Mouse (Mus musculus) intestine, embryonic 14.5 days (tissue): ENCODE results near the gene Ntm. TPM values are rescaled to one million over a fixed set of nuclear protein-coding genes. Genes with fewer than 3 reads are reported as not detected.

Source experiments
- ATAC-seq: fragments of 200-750 bp; cut with Nextera tagmentation; replicated peaks from 2 replicates; pipeline ENCODE4 v1.8.0; 2017; ENCODE audit warnings: low read depth, moderate number of reproducible peaks, moderate TSS enrichment, moderate library complexity; ENCODE audit not compliant: low FRiP score, low TSS enrichment
- DNase-seq: peaks from one replicate; pipeline ENCODE4 v3.0.0-alpha.2; 2018; ENCODE audit warnings: low spot score
- H3K27ac ChIP-seq: fragments of 300-500 bp; sonication (generic); 2 replicates; pipeline ENCODE4 v1.5.1; 2014; ENCODE audit warnings: low read depth, mild to moderate bottlenecking, control low read depth
- H3K27me3 ChIP-seq: fragments of 300-500 bp; sonication (generic); replicated peaks from 2 replicates; pipeline ENCODE4 v1.6.1; 2014; ENCODE audit warnings: low read length, control low read depth; ENCODE audit not compliant: control insufficient read depth, insufficient read depth
- H3K36me3 ChIP-seq: fragments of 300-500 bp; sonication (generic); 2 replicates; pipeline ENCODE4 v1.6.1; 2014; ENCODE audit warnings: low read length, control low read depth; ENCODE audit not compliant: control insufficient read depth, insufficient read depth
- H3K4me1 ChIP-seq: fragments of 300-500 bp; sonication (generic); replicated peaks from 2 replicates; pipeline ENCODE4 v1.6.1; 2014; ENCODE audit warnings: low read length, control low read depth, mixed read lengths; ENCODE audit not compliant: control insufficient read depth, insufficient read depth
- H3K4me2 ChIP-seq: fragments of 300-500 bp; sonication (generic); 2 replicates; pipeline ENCODE4 v1.6.1; 2014; ENCODE audit warnings: low read length
- H3K4me3 ChIP-seq: fragments of 300-500 bp; sonication (generic); 2 replicates; pipeline ENCODE4 v1.5.1; 2014; ENCODE audit warnings: low read depth, low read length, control low read depth, mixed read lengths
- H3K9ac ChIP-seq: fragments of 300-500 bp; sonication (generic); 2 replicates; pipeline ENCODE4 v1.6.1; 2014; ENCODE audit warnings: mild to moderate bottlenecking, low read length
- H3K9me3 ChIP-seq: fragments of 300-500 bp; sonication (generic); 2 replicates; pipeline ENCODE4 v1.6.1; 2016; ENCODE audit warnings: low read length, control low read depth; ENCODE audit not compliant: control insufficient read depth
- WGBS: fragments of 180-500 bp; shearing (Covaris S2); extraction: QIAGEN DNeasy Blood & Tissue Kit; methylation state at CpG from one replicate; pipeline ENCODE4 v1.1.7; 2014; 5-methylcytosine and 5-hydroxymethylcytosine counted together
- polyA plus RNA-seq: library from polyadenylated mRNA; unstranded; fragments of >200 nt; fragmentation: Nextera tagmentation; extraction: Ambion mirVana; gene quantifications from 2 replicates; pipeline ENCODE4 v1.2.1, GENCODE M21; 2014

Gene Ntm
- polyA plus RNA-seq, 1 experiment from 2014 or later = 11.6 TPM

DNA sequence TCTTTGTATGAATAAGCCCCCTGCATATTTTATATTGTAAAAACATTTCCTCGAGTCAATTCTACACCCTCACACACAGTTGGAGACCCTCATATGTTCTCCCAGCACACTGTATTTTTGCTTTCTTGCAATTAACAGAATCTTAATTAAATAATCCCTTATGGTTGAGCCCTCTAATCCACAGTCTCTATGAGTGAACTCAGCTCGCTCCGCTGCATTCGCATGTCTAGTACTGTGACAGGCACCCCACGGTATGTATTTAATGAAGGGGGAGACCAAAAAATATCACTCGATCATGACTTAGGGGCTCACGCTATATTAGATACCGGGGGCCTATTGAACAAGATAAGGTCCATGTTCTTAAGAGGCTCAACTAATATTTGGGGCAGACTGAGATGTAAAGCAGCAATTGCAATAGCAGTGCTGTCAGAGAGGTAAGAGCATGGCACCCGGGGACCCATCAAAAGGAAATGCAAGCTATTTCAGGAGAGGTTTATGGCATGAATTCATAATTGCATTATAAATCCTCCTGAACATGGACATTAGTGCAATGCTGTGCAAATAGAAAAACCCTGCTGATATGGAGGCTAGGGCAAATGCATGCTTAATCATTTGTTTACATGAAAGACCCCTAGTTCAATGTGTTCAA is 64.4 kb downstream of the Ntm start:
- Histone ChIP-seq H3K4me2 (no peak overlapping the region), H3K4me1 (no peaks in the 10 kb centered on the region), H3K4me3 (no peak overlapping the region), H3K9ac (no peak overlapping the region), H3K27ac (no peak overlapping the region), H3K36me3 (no peaks in the 10 kb centered on the region), H3K9me3 (no peaks in the 10 kb centered on the region), H3K27me3 (no peaks in the 10 kb centered on the region)
- ATAC-seq = no peak
- no peak for DNase-seq
- 83% methylated on average over 9 of the region's 9 CpGs for WGBS

DNA sequence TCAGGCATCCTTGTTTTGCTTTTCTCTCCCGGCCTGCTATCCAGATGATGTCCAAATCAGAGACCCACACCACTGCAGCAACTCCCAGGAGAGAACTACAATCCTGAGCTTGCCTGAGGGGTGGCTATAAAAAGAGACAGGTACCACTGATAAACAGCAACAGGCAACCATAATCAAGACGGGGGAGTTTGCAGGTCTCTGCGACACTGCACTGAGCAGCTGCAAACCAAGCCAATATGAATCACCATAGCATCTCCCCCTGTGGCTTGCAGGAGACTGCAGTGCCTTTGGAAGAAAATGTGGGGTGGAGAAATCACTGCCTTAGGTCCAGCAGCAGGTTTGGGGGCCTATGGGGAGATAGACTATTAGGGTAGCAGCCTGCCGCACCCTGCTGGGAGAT is 65.5 kb downstream of the Ntm start:
- 67% methylated on average over 4 of the region's 4 CpGs for WGBS
- no peak overlapping the region for H3K27ac ChIP-seq
- no peak overlapping the region for H3K4me3 ChIP-seq
- ATAC-seq (no peak), DNase-seq (no peak)
- no peaks in the 10 kb centered on the region for H3K36me3 ChIP-seq
- H3K9me3 ChIP-seq = no peaks in the 10 kb centered on the region
- no peaks in the 10 kb centered on the region for H3K27me3 ChIP-seq
- no peak overlapping the region for H3K9ac ChIP-seq
- H3K4me2 ChIP-seq = no peak overlapping the region
- no peaks in the 10 kb centered on the region for H3K4me1 ChIP-seq

- ATAC-seq (no peak), DNase-seq (no peak)
- no peak overlapping the region for H3K9ac ChIP-seq
- 72% methylated on average over 5 of the region's 5 CpGs for WGBS
- no peaks in the 10 kb centered on the region for H3K36me3 ChIP-seq
- H3K4me2 ChIP-seq = no peak overlapping the region
- no peak overlapping the region for H3K27ac ChIP-seq
- no peaks in the 10 kb centered on the region for H3K27me3 ChIP-seq
- H3K9me3 ChIP-seq = no peaks in the 10 kb centered on the region
- no peak overlapping the region for H3K4me3 ChIP-seq
- no peaks in the 10 kb centered on the region for H3K4me1 ChIP-seq
Observed at GRCm38 (mm10) chr9:29892792-29893191, 70.1 kb downstream of the Ntm start.

- WGBS = 86% methylated on average over 3 of the region's 3 CpGs
- no peak for DNase-seq
- Histone ChIP-seq H3K4me1 (no peaks in the 10 kb centered on the region), H3K27me3 (no peaks in the 10 kb centered on the region), H3K4me3 (no peak overlapping the region), H3K36me3 (no peaks in the 10 kb centered on the region), H3K9ac (no peak overlapping the region), H3K9me3 (no peaks in the 10 kb centered on the region), H3K27ac (no peak overlapping the region), H3K4me2 (no peak overlapping the region)
- no peak for ATAC-seq
Observed at GRCm38 (mm10) chr9:29888712-29889111, 74.2 kb downstream of the Ntm start.

DNA sequence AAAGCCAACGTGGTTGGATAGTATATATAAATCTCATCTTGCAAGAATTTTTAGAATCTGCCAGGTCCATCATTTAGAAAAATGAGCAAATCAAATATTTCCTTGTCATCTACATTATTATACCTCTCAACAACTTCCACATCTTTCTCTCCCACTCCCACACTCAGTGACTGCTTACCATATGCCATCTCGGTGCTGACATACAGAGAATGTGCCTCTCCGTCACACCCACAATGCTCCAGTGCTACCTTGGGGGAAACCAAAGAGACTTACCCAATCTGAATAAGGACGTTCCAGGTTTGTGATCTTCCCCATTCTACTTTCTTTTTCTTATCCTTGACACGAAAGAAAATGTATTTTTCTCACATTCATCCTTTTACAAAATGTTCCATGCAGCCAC is 75.0 kb downstream of the Ntm start:
- no peak for ATAC-seq
- WGBS = 84% methylated on average over 5 of the region's 5 CpGs

DNA sequence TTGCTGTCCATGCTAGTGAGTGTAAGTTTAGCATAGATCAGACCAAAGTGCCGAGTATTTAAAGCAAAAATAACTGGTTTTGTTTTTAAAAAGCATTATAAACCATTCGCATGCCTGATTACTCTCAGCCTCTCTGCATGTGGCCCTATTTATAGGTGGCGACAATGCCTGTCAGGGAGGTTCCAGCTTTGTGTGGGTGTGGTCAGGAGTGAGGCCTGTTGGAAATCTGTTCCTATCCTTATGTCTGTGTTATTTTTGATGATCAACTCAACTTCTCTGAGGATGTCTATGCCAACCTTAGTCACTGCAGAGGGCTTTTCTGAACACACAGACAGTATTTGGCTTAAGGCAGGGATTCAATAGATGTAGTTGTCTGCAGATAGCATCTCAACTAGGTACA is 78.9 kb downstream of the Ntm start:
- no peaks in the 10 kb centered on the region for H3K27me3 ChIP-seq
- H3K36me3 ChIP-seq = no peaks in the 10 kb centered on the region
- WGBS = 85% methylated on average over 3 of the region's 3 CpGs
- ATAC-seq = no peak
- H3K4me2 ChIP-seq = no peak overlapping the region
- no peak for DNase-seq
- no peak overlapping the region for H3K4me3 ChIP-seq
- H3K9ac ChIP-seq = no peak overlapping the region
- no peak overlapping the region for H3K27ac ChIP-seq
- H3K4me1 ChIP-seq = no peaks in the 10 kb centered on the region
- no peaks in the 10 kb centered on the region for H3K9me3 ChIP-seq

More for the DNA sequence above, 75.0 kb downstream of the Ntm start:
- Histone ChIP-seq H3K4me3 (no peak overlapping the region), H3K4me2 (no peak overlapping the region), H3K9ac (no peak overlapping the region), H3K27me3 (no peaks in the 10 kb centered on the region), H3K4me1 (no peaks in the 10 kb centered on the region), H3K36me3 (no peaks in the 10 kb centered on the region), H3K27ac (no peak overlapping the region), H3K9me3 (no peaks in the 10 kb centered on the region)
- DNase-seq = no peak

DNA sequence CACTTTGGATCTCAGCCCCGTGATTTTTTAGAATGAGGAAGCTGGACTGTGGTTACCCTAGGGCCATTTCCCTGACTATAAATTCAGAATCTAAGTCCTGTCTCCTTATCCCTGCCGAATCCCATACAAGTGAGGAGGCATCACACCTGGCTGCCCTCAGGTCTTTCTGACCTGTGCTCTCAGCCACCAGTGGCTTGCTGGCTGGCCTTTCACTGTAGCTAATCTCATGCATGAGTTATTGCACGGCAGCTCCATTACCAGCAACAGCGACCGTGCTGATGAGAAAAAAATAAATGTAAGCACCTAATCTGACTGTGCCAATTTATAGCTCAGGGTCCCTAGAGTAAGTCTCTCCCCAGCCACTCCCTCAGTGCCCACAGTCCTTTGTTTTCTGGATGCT is 81.3 kb downstream of the Ntm start:
- DNase-seq (no peak), ATAC-seq (no peak)
- H3K36me3 ChIP-seq = no peaks in the 10 kb centered on the region
- H3K4me3 ChIP-seq = no peak overlapping the region
- WGBS = 59% methylated on average over 5 of the region's 5 CpGs
- H3K4me2 ChIP-seq = no peak overlapping the region
- no peaks in the 10 kb centered on the region for H3K4me1 ChIP-seq
- no peaks in the 10 kb centered on the region for H3K9me3 ChIP-seq
- H3K27ac ChIP-seq = no peak overlapping the region
- H3K9ac ChIP-seq = no peak overlapping the region
- no peaks in the 10 kb centered on the region for H3K27me3 ChIP-seq

GRCm38 (mm10) chr9:29877583-29877982 is 85.4 kb downstream of the Ntm start:
- H3K9ac ChIP-seq = no peak overlapping the region
- H3K27me3 ChIP-seq = no peaks in the 10 kb centered on the region
- no peaks in the 10 kb centered on the region for H3K9me3 ChIP-seq
- WGBS = 77% methylated on average over 3 of the region's 3 CpGs
- no peak overlapping the region for H3K27ac ChIP-seq
- H3K4me1 ChIP-seq = peaks cover 5% of the 10 kb centered on the region; the same call in 1 of the 2 replicates
- no peak overlapping the region for H3K4me3 ChIP-seq
- no peak overlapping the region for H3K4me2 ChIP-seq
- no peak for ATAC-seq
- H3K36me3 ChIP-seq = no peaks in the 10 kb centered on the region
- DNase-seq = no peak

DNA sequence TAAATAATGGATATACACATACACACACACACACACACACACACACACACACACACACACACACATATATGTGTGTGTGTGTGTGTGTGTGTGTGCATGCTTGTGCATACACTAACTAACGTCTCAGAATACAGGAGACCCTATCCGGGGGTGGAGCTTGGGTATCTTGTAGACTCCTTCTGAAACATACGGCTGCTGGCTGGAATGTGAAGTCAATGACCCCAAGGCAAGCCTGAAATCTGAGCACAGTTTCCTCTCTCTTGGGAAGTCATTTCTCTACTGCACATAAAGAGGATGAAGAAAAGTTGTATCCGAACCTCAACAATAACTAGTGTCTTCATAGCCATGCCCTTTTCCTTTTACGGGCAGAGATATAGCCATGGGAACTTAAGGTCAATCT is 95.2 kb downstream of the Ntm start:
- no peaks in the 10 kb centered on the region for H3K27me3 ChIP-seq
- ATAC-seq (no peak), DNase-seq (no peak)
- H3K4me1 ChIP-seq = no peaks in the 10 kb centered on the region
- H3K9me3 ChIP-seq = no peaks in the 10 kb centered on the region
- no peaks in the 10 kb centered on the region for H3K36me3 ChIP-seq
- WGBS = 48% methylated on average over 5 of the region's 5 CpGs
- no peak overlapping the region for H3K9ac ChIP-seq
- H3K4me3 ChIP-seq = no peak overlapping the region
- no peak overlapping the region for H3K27ac ChIP-seq
- no peak overlapping the region for H3K4me2 ChIP-seq
